Mouse (Mus musculus) thymus, adult 2 months (tissue): Measurements from ENCODE around the gene Srcap.

Experiments used
- CTCF ChIP-seq: fragments of 200-500 bp; IDR thresholded peaks from 2 replicates; pipeline ENCODE4 v1.5.1; 2012; ENCODE audit warnings: mild to moderate bottlenecking, control low read depth, low read length, moderate library complexity, borderline replicate concordance; ENCODE audit not compliant: control insufficient read depth, poor library complexity, insufficient read depth; ENCODE audit errors: extremely low read depth
- POLR2A ChIP-seq: fragments of 200-500 bp; IDR thresholded peaks from 2 replicates; pipeline ENCODE4 v1.6.1; 2012; ENCODE audit warnings: mild to moderate bottlenecking, low read length, control low read depth, moderate library complexity; ENCODE audit not compliant: control insufficient read depth, poor library complexity, insufficient read depth; ENCODE audit errors: extremely low read depth

DNA sequence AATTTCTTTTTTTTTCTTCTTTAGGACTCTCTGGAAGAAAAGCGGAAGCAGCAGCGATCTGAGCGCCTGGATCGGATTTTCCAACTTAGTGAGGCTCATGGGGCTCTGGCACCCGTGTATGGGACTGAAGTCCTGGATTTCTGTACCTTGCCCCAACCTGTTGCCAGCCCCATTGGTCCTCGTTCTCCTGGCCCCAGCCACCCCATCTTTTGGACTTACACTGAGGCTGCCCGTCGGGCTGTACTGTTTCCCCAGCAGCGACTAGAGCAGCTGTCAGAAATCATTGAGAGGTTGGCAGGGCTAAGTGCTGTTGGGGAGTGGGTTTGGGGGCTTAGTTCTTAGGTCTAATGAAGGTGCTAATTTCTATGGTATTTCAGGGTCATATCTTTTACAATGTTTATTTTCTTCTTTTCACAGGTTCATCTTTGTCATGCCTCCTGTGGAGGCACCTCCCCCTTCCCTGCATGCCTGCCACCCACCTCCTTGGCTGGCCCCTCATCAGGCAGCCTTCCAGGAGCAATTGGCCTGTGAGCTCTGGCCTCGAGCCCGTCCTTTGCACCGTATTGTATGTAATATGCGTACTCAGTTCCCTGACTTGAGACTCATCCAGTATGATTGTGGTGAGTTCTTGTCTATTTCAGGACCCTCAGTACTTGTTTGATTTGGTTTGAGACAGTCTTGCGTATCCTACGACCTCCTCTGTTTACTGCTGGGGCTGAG lies 37.5 kb downstream of the Srcap start:
- no peak for TF ChIP-seq CTCF
- TF ChIP-seq POLR2A, result no peak
